In the genomic region with DNA sequence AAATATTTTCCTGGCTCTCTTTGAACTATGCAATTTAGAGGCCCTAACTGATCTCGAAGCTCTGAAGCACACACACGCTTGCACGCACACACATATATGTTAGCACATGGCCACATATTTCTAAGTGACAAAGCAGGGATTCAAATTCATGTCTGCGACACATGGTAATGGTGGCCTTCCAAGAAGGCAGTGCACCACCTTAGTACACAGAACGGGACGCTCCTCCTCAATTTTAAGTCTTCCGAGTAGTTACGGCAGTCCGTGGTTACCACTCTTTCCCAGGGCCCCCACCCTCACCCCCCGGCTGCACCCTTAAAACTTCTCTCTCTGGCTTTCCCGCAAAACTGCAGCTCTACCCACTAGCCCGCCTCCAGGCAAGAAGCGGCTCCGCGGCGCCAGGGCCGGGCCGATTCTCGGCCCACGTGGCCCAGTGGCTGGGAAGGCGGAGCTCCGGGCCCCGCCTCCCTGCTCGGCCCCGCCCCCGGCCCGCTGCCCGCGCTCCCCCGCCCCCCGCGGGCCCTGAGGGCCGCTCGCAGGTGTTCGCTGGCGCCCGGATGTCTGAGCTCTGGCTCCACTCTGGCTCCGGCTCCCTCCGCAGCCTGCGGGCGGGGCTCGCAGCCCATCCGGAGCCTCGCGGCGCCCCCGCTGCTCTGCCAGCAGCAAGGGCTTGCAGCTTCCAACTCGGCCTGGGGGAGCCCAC, we compare ENCODE assay signal across 8 mouse cellular contexts. TPM values are rescaled to one million over a fixed set of nuclear protein-coding genes. Genes with fewer than 3 reads are reported as not detected.
DNase-seq lines count a peak whose midpoint lies in the region; ATAC-seq and TF ChIP-seq lines count a peak whose summit lies in the region.

No protein-coding gene starts in this region.

- no peaks in the 10 kb centered on the region for H3K9me3 ChIP-seq in forebrain, embryonic 10.5 days
- no peaks in the 10 kb centered on the region for H3K9me3 ChIP-seq in heart, postnatal 0 days (replicated peaks; ENCODE audit: control insufficient read depth, low read length)
- no peaks in the 10 kb centered on the region for H3K9me3 ChIP-seq in lung, embryonic 16.5 days (ENCODE audit: control insufficient read depth, low read length)

- TF ChIP-seq EP300 in heart, postnatal 0 days (IDR thresholded peaks at IDR 0.05; ENCODE audit: low read depth), result peak; percentile 63; the same call in 1 of the 2 replicates

- under 1% methylated on average over 48 of the region's 48 CpGs for WGBS in forebrain, embryonic 10.5 days
- 2% methylated on average over 48 of the region's 48 CpGs for WGBS in heart, postnatal 0 days
- under 1% methylated on average over 35 of the region's 48 CpGs for WGBS in lung, embryonic 16.5 days

- H3K4me2 ChIP-seq in heart, postnatal 0 days (ENCODE audit: low read depth, low read length), result peak overlapping the region; percentile 64
- H3K4me2 ChIP-seq in lung, embryonic 16.5 days (ENCODE audit: low read depth, low read length), result peak overlapping the region; percentile 67

- TF ChIP-seq POLR2A in bone marrow macrophage, adult 2 months (IDR thresholded peaks at IDR 0.05; ENCODE audit: borderline replicate concordance, low read depth, low read length), result no peak

- TF ChIP-seq CTCF in bone marrow macrophage, adult 2 months (IDR thresholded peaks at IDR 0.05; ENCODE audit: low read depth, low read length), result no peak
- no peak for TF ChIP-seq CTCF in heart, postnatal 0 days (IDR thresholded peaks at IDR 0.05; ENCODE audit: low read depth)

- peaks cover 13% of the 10 kb centered on the region for H3K4me1 ChIP-seq in bone marrow macrophage, adult 2 months (ENCODE audit: control insufficient read depth, insufficient read depth, low read length)
- peaks cover 88% of the 10 kb centered on the region for H3K4me1 ChIP-seq in forebrain, embryonic 10.5 days
- peaks cover 6% of the 10 kb centered on the region; the same call in 1 of the 2 replicates for H3K4me1 ChIP-seq in heart, postnatal 0 days (ENCODE audit: control insufficient read depth, insufficient read depth)
- H3K4me1 ChIP-seq in lung, embryonic 16.5 days (replicated peaks; ENCODE audit: control insufficient read depth, insufficient read depth, low read length), result peaks cover 44% of the 10 kb centered on the region

- ATAC-seq in CD4-positive, CD25-positive, alpha-beta regulatory T cell, adult 4 months, result peak; percentile 65
- peak; percentile 68 for ATAC-seq in heart, postnatal 0 days (ENCODE audit: insufficient read depth, low read depth)
- ATAC-seq in lung, embryonic 16.5 days (ENCODE audit: low read depth), result peak; percentile 76

- peak overlapping the region; percentile 49 for H3K4me3 ChIP-seq in bone marrow macrophage, adult 2 months (ENCODE audit: insufficient read depth, low read length)
- peak overlapping the region; percentile 81 for H3K4me3 ChIP-seq in forebrain, embryonic 10.5 days
- peak overlapping the region; percentile 32 for H3K4me3 ChIP-seq in heart, postnatal 0 days (ENCODE audit: low read depth, low read length)
- H3K4me3 ChIP-seq in lung, embryonic 16.5 days (ENCODE audit: low read length), result peak overlapping the region; percentile 41

- peak overlapping the region; percentile 18; the same call in 1 of the 2 replicates for H3K9ac ChIP-seq in heart, postnatal 0 days (replicated peaks; ENCODE audit: low read depth, low read length)
- peak overlapping the region; percentile 94 for H3K9ac ChIP-seq in lung, embryonic 16.5 days (ENCODE audit: low read length)

- H3K27me3 ChIP-seq in forebrain, embryonic 10.5 days (ENCODE audit: poor library complexity, severe bottlenecking), result peaks cover 27% of the 10 kb centered on the region
- no peaks in the 10 kb centered on the region for H3K27me3 ChIP-seq in heart, postnatal 0 days (ENCODE audit: control insufficient read depth, insufficient read depth, low read length)
- no peaks in the 10 kb centered on the region for H3K27me3 ChIP-seq in lung, embryonic 16.5 days (ENCODE audit: control insufficient read depth, insufficient read depth, low read depth, low read length)

- H3K36me3 ChIP-seq in forebrain, embryonic 10.5 days (replicated peaks), result peaks cover 13% of the 10 kb centered on the region
- H3K36me3 ChIP-seq in heart, postnatal 0 days (replicated peaks; ENCODE audit: control insufficient read depth, insufficient read depth, low read length), result no peaks in the 10 kb centered on the region
- no peaks in the 10 kb centered on the region for H3K36me3 ChIP-seq in lung, embryonic 16.5 days (ENCODE audit: control insufficient read depth, insufficient read depth, low read length)

- DNase-seq in forebrain, embryonic 10.5 days (ENCODE audit: extremely low spot score, low spot score), result peak; percentile 85
- DNase-seq in heart, postnatal 0 days (ENCODE audit: low spot score), result peak; percentile 78
- peak; percentile 93 to 94 for DNase-seq in kidney, postnatal 36 days
- peak; percentile 89 for DNase-seq in ovary, postnatal 36 days (ENCODE audit: low spot score)
- DNase-seq in thymus, postnatal 14 days, result peak; percentile 95

- H3K27ac ChIP-seq in bone marrow macrophage, adult 2 months (ENCODE audit: insufficient read depth, low read depth, low read length), result no peak overlapping the region
- peak overlapping the region; percentile 97 for H3K27ac ChIP-seq in forebrain, embryonic 10.5 days
- peak overlapping the region; percentile 96 for H3K27ac ChIP-seq in heart, postnatal 0 days (ENCODE audit: low read depth)
- peak overlapping the region; percentile 100 for H3K27ac ChIP-seq in lung, embryonic 16.5 days (ENCODE audit: low read length)

RNA-seq across cellular contexts. Expression of a gene that starts 4.3 kb away (rescaled TPM):
- polyA plus RNA-seq in CD4-positive, CD25-positive, alpha-beta regulatory T cell, adult 4 months (2017; shearing (Covaris generic)), result 100 to 1,000 TPM; 388 to 433 TPM
- 7.7 and 8.4 TPM in 2 replicates for polyA plus RNA-seq in bone marrow macrophage, adult 2 months (2012; ENCODE audit: insufficient read depth, insufficient read length, missing spikeins)
- 488 and 529 TPM in 2 replicates for polyA plus RNA-seq in forebrain, embryonic 10.5 days (2016; fragmentation: Nextera tagmentation; extraction: Ambion mirVana)
- 238 and 259 TPM in 2 replicates for total RNA-seq in heart, postnatal 0 days (2014; rRNA removed; ENCODE audit: low replicate concordance)
- polyA plus RNA-seq in heart, postnatal 0 days (2015; fragmentation: Nextera tagmentation; extraction: Ambion mirVana), result 169 and 188 TPM in 2 replicates
- polyA plus RNA-seq in lung, embryonic 16.5 days (2015; fragmentation: Nextera tagmentation; extraction: Ambion mirVana), result 560 and 561 TPM in 2 replicates

RNA-seq across cellular contexts. Expression of a gene that starts 24.6 kb away (rescaled TPM):
- polyA plus RNA-seq in CD4-positive, CD25-positive, alpha-beta regulatory T cell, adult 4 months (2017; shearing (Covaris generic)), result 10 to 100 TPM; 14.5 to 29.6 TPM
- 20.0 and 20.8 TPM in 2 replicates for polyA plus RNA-seq in bone marrow macrophage, adult 2 months (2012; ENCODE audit: insufficient read depth, insufficient read length, missing spikeins)
- 10.3 and 11.4 TPM in 2 replicates for polyA plus RNA-seq in forebrain, embryonic 10.5 days (2016; fragmentation: Nextera tagmentation; extraction: Ambion mirVana)
- total RNA-seq in heart, postnatal 0 days (2014; rRNA removed; ENCODE audit: low replicate concordance), result 6.4 and 6.9 TPM in 2 replicates
- polyA plus RNA-seq in heart, postnatal 0 days (2015; fragmentation: Nextera tagmentation; extraction: Ambion mirVana), result 2.4 and 2.6 TPM in 2 replicates
- 18.4 and 18.8 TPM in 2 replicates for polyA plus RNA-seq in lung, embryonic 16.5 days (2015; fragmentation: Nextera tagmentation; extraction: Ambion mirVana)

RNA-seq across cellular contexts. Expression of a gene that starts 58.6 kb away (rescaled TPM):
- polyA plus RNA-seq in CD4-positive, CD25-positive, alpha-beta regulatory T cell, adult 4 months (2017; shearing (Covaris generic)), result not detected
- polyA plus RNA-seq in bone marrow macrophage, adult 2 months (2012; ENCODE audit: insufficient read depth, insufficient read length, missing spikeins), result 0.37 and 0.78 TPM in 2 replicates
- polyA plus RNA-seq in forebrain, embryonic 10.5 days (2016; fragmentation: Nextera tagmentation; extraction: Ambion mirVana), result 4.7 and 5.2 TPM in 2 replicates
- total RNA-seq in heart, postnatal 0 days (2014; rRNA removed; ENCODE audit: low replicate concordance), result 2.9 and 3.2 TPM in 2 replicates
- 1.7 and 2.0 TPM in 2 replicates for polyA plus RNA-seq in heart, postnatal 0 days (2015; fragmentation: Nextera tagmentation; extraction: Ambion mirVana)
- polyA plus RNA-seq in lung, embryonic 16.5 days (2015; fragmentation: Nextera tagmentation; extraction: Ambion mirVana), result 8.2 and 9.1 TPM in 2 replicates

Comparison
In these comparisons a context has a peak if more than half of its experiments do, and no peak if none do; other contexts are left out.
1. RNA of a gene that starts 4.3 kb away (polyA plus RNA-seq): 560 to 561 TPM in lung, embryonic 16.5 days, 488 to 529 TPM in forebrain, embryonic 10.5 days, 388 to 433 TPM in CD4-positive, CD25-positive, alpha-beta regulatory T cell, adult 4 months and 169 to 188 TPM in heart, postnatal 0 days; 7.7 to 8.4 TPM in bone marrow macrophage, adult 2 months; every median in the first group is over 10 times any median in the second.
2. Peak in every context shown above with its lines, with median percentiles within 50 percentile points of each other: ATAC-seq, H3K4me3 ChIP-seq and DNase-seq.